Mouse (Mus musculus) lung, postnatal 4 days (tissue): ENCODE measurements around the gene Slc41a3.

Source experiments
- DNase-seq, 2 experiments: peaks; one replicate each; pipeline ENCODE4 v3.0.0; 2021

The Slc41a3 gene

GRCm38 (mm10) chr6:90598197-90598596 is 6.3 kb upstream of the Slc41a3 start:
- DNase-seq: no peak

GRCm38 (mm10) chr6:90600351-90600750 is 4.2 kb upstream of the Slc41a3 start:
- no peak for DNase-seq

GRCm38 (mm10) chr6:90601736-90602135 is 2.8 kb upstream of the Slc41a3 start:
- no peak for DNase-seq

GRCm38 (mm10) chr6:90602304-90602703 is 2.2 kb upstream of the Slc41a3 start:
- no peak for DNase-seq

- DNase-seq: no peak
Observed at GRCm38 (mm10) chr6:90603126-90603525, 1.4 kb upstream of the Slc41a3 start.

GRCm38 (mm10) chr6:90604130-90604529 is 395 bp upstream of the Slc41a3 start:
- no peak for DNase-seq

GRCm38 (mm10) chr6:90605298-90605665 is 757 bp downstream of the Slc41a3 start:
- DNase-seq: no peak

- DNase-seq: peak; percentile 65 to 74
Observed at GRCm38 (mm10) chr6:90606538-90606937, 2.0 kb downstream of the Slc41a3 start.

GRCm38 (mm10) chr6:90607196-90607595 is 2.7 kb downstream of the Slc41a3 start:
- DNase-seq: peak; percentile 68 to 71

GRCm38 (mm10) chr6:90608186-90608585 is 3.7 kb downstream of the Slc41a3 start:
- DNase-seq: peak in 1 of 2 experiments; percentile 53

GRCm38 (mm10) chr6:90610248-90610647 is 5.7 kb downstream of the Slc41a3 start:
- no peak for DNase-seq

GRCm38 (mm10) chr6:90613277-90613676 is 8.8 kb downstream of the Slc41a3 start:
- no peak for DNase-seq

- DNase-seq: no peak
Observed at GRCm38 (mm10) chr6:90615362-90615761, 10.8 kb downstream of the Slc41a3 start.

- no peak for DNase-seq
Observed at GRCm38 (mm10) chr6:90615991-90616390, 11.5 kb downstream of the Slc41a3 start.

GRCm38 (mm10) chr6:90616481-90616880 is 12.0 kb downstream of the Slc41a3 start:
- DNase-seq: no peak

GRCm38 (mm10) chr6:90618274-90618673 is 13.7 kb downstream of the Slc41a3 start:
- DNase-seq: peak in 1 of 2 experiments; percentile 28

GRCm38 (mm10) chr6:90618821-90619636 is 14.5 kb downstream of the Slc41a3 start:
- DNase-seq: peak; percentile 54 to 72

GRCm38 (mm10) chr6:90619936-90620335 is 15.4 kb downstream of the Slc41a3 start:
- no peak for DNase-seq

GRCm38 (mm10) chr6:90620791-90621583 is 16.5 kb downstream of the Slc41a3 start:
- DNase-seq: no peak

GRCm38 (mm10) chr6:90621584-90621890 is 17.0 kb downstream of the Slc41a3 start:
- DNase-seq: no peak

- DNase-seq: no peak
Observed at GRCm38 (mm10) chr6:90622758-90623455, 18.4 kb downstream of the Slc41a3 start.

- no peak for DNase-seq
Observed at GRCm38 (mm10) chr6:90623456-90623836, 18.9 kb downstream of the Slc41a3 start.

- DNase-seq: peak; percentile 72 to 87
Observed at GRCm38 (mm10) chr6:90624184-90624583, 19.7 kb downstream of the Slc41a3 start.

GRCm38 (mm10) chr6:90624733-90625132 is 20.2 kb downstream of the Slc41a3 start:
- peak; percentile 30 to 61 for DNase-seq
